Mouse (Mus musculus): ENCODE data around the gene Gm28778. TPM values are rescaled to one million over a fixed set of nuclear protein-coding genes. Genes with fewer than 3 reads are reported as not detected.

Gene Gm28778
- total RNA-seq, 1 experiment from 2014 or later, result not detected

DNA sequence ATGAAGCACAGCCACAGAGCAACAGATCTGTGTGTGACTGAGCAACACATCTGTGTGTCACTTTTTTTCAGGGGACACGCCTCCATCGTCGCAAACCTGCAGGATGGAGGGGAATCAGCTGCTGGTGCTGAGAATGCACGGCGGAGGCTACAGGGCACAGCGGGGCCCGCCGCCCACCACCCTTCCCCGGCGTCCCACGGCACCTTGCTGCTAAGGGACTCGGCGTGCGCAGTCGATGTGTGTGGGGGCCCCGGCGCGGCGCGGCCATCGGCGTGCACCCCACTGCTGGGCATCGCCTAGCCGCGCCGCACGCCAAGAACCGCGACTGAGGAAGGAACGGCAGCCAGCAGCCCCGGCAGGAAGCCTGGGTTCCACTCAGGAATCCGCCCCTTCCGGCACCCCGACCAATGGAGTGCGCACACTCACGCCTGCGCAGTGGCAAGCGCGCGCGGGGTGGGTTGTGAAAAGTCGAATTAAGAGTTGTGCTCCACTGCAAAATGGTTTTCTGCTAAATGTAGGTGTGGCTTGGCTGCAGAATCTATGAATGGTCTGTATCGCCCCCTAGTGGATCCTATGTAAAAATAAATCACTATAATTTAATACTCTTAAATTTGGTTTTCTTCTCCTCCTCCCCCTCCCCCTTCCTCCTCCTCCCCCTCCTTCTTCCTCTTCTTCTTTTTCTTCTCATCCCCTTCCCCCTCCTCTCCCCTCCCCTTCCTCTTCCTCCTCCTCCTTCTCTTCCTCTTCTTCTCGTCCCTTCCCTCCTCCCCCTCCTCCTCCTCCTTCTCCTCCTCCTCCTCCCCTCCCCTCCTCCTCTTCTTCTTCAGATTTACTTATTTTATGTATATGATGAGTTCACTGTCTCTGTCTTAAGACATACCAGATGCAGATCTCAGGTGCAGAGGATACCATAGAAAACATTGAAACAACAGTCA lies 55.7 kb downstream of the Gm28778 start, which contains the start of the genes Asdurf, Gm28551 and Asnsd1:
TSS of gene Asdurf (minus strand) at position 293 of the 935 bp plus-strand sequence.
TSS of gene Gm28551 (minus strand) at position 341 of the 935 bp plus-strand sequence.
TSS of gene Asnsd1 (minus strand) at position 426 of the 935 bp plus-strand sequence.
- ATAC-seq (replicated peaks in 1 of 2; ENCODE audit: insufficient read depth in 1 of 2, low FRiP score in 2 of 2, low TSS enrichment in 1 of 2, low read depth in 1 of 2, poor library complexity in 2 of 2, severe bottlenecking in 2 of 2), result peak; percentile 100

DNA sequence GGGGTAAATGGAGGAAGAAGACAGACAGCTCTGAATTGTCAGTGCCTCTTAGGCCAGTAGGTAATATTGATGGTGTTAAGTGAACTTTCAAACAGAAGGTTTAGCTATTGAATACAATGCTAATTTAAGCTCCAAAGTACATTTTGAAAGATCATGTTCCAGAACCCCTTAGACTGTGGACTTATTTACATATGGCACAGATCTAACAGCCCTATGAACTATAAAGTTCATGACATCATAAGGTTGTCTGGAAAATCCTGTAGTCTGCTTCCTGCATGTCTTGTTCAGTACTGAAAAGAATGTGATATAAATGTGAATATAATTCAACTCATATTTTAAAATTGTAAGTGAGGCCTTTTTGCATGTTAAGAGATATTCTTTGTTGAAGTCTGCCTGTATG lies 62.1 kb downstream of the Gm28778 start:
- no peak for ATAC-seq (replicated peaks in 1 of 2; ENCODE audit: insufficient read depth in 1 of 2, low FRiP score in 2 of 2, low TSS enrichment in 1 of 2, low read depth in 1 of 2, poor library complexity in 2 of 2, severe bottlenecking in 2 of 2)

Other genes starting within 250 kb of the Gm28778 start
- gene Mstn, start 235.5 kb upstream of the Gm28778 start, total RNA-seq (2017), result not detected in 2 replicates
- not detected in 2 replicates for gene 1700019A02Rik, start 109.5 kb upstream of the Gm28778 start, total RNA-seq (2017)
- 13.5 and 18.5 TPM in 2 replicates for gene Pms1, start 93 bp upstream of the Gm28778 start, total RNA-seq (2017)
- 42.8 and 43.3 TPM in 2 replicates for gene Ormdl1, start within 50 bp of the Gm28778 start, total RNA-seq (2017)
- 13.9 and 14.8 TPM in 2 replicates for gene Osgepl1, start 16.5 kb downstream of the Gm28778 start, total RNA-seq (2017)
- 113 and 322 TPM in 2 replicates for gene Asdurf, start 55.5 kb downstream of the Gm28778 start, total RNA-seq (2017)
- gene Gm28551, start 55.6 kb downstream of the Gm28778 start, total RNA-seq (2017), result not detected in 2 replicates
- 79.6 and 102 TPM in 2 replicates for gene Asnsd1, start 55.6 kb downstream of the Gm28778 start, total RNA-seq (2017)

Measured in hematopoietic stem cell, adult 5-6 weeks (primary cell).